Mouse (Mus musculus) liver, embryonic 15.5 days (tissue): ENCODE results near the gene Crybg2. TPM values are rescaled to one million over a fixed set of nuclear protein-coding genes. Genes with fewer than 3 reads are reported as not detected.
A peak's percentile ranks its signal among the peaks of the same experiment; 100 is the strongest.

ENCODE experiments used
- ATAC-seq: fragments of 200-750 bp; cut with Nextera tagmentation; 2 replicates; pipeline ENCODE4 v1.8.0; 2017; ENCODE audit warnings: moderate number of reproducible peaks, mild to moderate bottlenecking, moderate library complexity; ENCODE audit not compliant: insufficient read depth
- H3K27ac ChIP-seq: fragments of 300-500 bp; sonication (generic); replicated peaks from 2 replicates; pipeline ENCODE4 v1.5.1; 2015; ENCODE audit warnings: mild to moderate bottlenecking, inconsistent platforms
- H3K27me3 ChIP-seq: fragments of 300-500 bp; sonication (generic); 2 replicates; pipeline ENCODE4 v1.6.1; 2015; ENCODE audit warnings: mild to moderate bottlenecking, inconsistent platforms
- H3K36me3 ChIP-seq: fragments of 300-500 bp; sonication (generic); replicated peaks from 2 replicates; pipeline ENCODE4 v1.6.1; 2015; ENCODE audit warnings: moderate library complexity, mild to moderate bottlenecking, inconsistent platforms
- H3K4me1 ChIP-seq: fragments of 300-500 bp; sonication (generic); replicated peaks from 2 replicates; pipeline ENCODE4 v1.6.1; 2015; ENCODE audit warnings: inconsistent platforms
- H3K4me2 ChIP-seq: fragments of 300-500 bp; sonication (generic); 2 replicates; pipeline ENCODE4 v1.6.1; 2015; ENCODE audit warnings: moderate library complexity, mild to moderate bottlenecking, inconsistent platforms
- H3K4me3 ChIP-seq: fragments of 300-500 bp; sonication (generic); replicated peaks from 2 replicates; pipeline ENCODE4 v1.5.1; 2015; ENCODE audit warnings: mild to moderate bottlenecking, inconsistent platforms
- H3K9ac ChIP-seq: fragments of 300-500 bp; sonication (generic); 2 replicates; pipeline ENCODE4 v1.6.1; 2015; ENCODE audit warnings: moderate library complexity, mild to moderate bottlenecking, inconsistent platforms
- H3K9me3 ChIP-seq: fragments of 300-500 bp; sonication (generic); replicated peaks from 2 replicates; pipeline ENCODE4 v1.6.1; 2016; ENCODE audit warnings: inconsistent platforms
- WGBS: fragments of 180-500 bp; shearing (Covaris S2); methylation state at CpG from one replicate; pipeline ENCODE4 v1.1.7; 2015; ENCODE audit warnings: mixed read lengths; ENCODE audit not compliant: insufficient replicate concordance; 5-methylcytosine and 5-hydroxymethylcytosine counted together
- polyA plus RNA-seq: library from polyadenylated mRNA; unstranded; fragments of >200 nt; fragmentation: Nextera tagmentation; extraction: Ambion mirVana; gene quantifications from 2 replicates; pipeline ENCODE4 v1.2.1, GENCODE M21; 2015

Gene Crybg2
- polyA plus RNA-seq, 1 experiment from 2014 or later, result 0.59 TPM

DNA sequence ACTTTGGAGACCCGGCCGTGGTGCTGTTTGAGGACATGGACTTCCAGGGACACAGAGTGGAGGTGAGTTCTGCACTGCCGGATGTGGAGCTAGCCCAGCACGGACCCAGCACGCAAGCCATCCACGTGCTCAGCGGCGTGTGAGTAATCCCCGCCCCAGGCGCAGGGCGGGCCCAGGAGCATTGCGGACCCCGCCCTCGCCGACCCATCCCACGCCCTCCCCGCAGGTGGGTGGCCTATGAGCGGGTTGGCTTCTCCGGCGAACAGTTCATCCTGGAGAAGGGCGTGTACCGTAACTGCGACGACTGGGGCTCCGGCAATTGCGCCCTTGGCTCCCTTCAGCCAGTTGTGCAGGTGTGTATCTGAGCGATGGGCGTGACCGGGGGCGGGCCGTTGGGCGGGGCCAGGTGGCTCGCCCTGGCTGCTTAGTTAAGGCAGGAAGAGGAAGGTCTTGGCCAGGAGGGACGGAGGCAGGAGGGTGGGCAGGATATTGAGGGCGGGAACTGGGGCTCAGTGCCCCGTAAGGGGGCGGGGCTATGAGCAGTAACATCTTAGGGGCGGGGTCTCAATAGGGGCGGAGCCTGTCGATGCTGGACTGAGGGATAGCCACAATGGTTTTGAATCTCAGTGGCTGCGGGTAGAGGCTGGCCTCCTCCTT is 21.2 kb downstream of the Crybg2 start:
- ATAC-seq, result peak; percentile 87

DNA sequence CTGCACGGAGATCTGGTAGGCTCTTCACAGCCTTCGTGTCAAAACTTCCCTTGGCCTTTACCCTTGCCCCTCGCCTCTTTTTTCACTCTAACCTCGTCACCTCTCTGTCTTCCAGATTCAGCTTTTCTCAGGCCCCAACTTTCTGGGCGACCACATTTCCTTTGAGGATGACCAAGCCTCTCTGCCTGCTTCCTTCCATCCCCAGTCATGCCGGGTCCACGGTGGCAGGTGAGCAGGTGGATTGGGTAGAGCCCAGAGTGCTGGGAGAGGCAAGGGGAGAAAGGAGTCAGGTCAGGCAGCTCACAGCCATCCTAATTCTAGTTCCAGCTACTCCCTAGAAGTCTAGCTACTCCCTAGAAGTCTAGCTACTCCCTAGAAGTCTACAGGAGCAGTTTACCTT is 21.8 kb downstream of the Crybg2 start:
- Histone ChIP-seq H3K4me2 (peak overlapping the region; percentile 71), H3K27me3 (peaks cover 33% of the 10 kb centered on the region), H3K4me1 (peaks cover 16% of the 10 kb centered on the region), H3K36me3 (no peaks in the 10 kb centered on the region), H3K4me3 (peak overlapping the region; percentile 50), H3K9me3 (no peaks in the 10 kb centered on the region), H3K9ac (no peak overlapping the region), H3K27ac (no peak overlapping the region)
- ATAC-seq, result no peak
- WGBS, result 17% methylated on average over 7 of the region's 7 CpGs

More for the DNA sequence above, 21.2 kb downstream of the Crybg2 start:
- Histone ChIP-seq H3K9ac (no peak overlapping the region), H3K9me3 (no peaks in the 10 kb centered on the region), H3K4me3 (peak overlapping the region; percentile 50), H3K27me3 (peaks cover 33% of the 10 kb centered on the region), H3K36me3 (no peaks in the 10 kb centered on the region), H3K4me1 (peaks cover 16% of the 10 kb centered on the region), H3K27ac (no peak overlapping the region), H3K4me2 (peak overlapping the region; percentile 71)
- WGBS, result under 1% methylated on average over 41 of the region's 41 CpGs

DNA sequence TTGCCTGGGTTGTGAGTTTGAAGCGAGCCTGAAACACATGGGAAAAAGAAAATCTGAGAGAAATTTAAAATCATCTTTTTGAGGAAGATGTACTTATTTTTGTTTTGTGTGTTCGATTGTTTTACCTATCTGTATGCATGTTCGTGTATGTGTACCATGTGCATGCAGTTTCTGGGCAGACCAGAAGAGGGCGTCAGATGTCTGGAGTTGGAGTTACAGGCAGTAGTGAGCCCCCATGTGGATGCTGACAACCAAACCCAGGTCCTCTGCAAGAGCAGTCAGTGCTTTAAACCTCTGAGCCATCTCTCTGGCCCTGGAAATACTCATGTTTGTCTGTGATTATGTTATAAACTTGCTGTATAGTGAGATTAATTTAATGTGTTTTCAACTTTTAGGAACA is 24.4 kb downstream of the Crybg2 start:
- peaks cover 32% of the 10 kb centered on the region for H3K27me3 ChIP-seq
- H3K36me3 ChIP-seq, result no peaks in the 10 kb centered on the region
- ATAC-seq, result no peak
- H3K4me1 ChIP-seq, result peaks cover 16% of the 10 kb centered on the region
- no peak overlapping the region for H3K4me3 ChIP-seq
- H3K4me2 ChIP-seq, result no peak overlapping the region
- no peak overlapping the region for H3K9ac ChIP-seq
- 67% methylated on average over 4 of the region's 4 CpGs for WGBS
- H3K9me3 ChIP-seq, result no peaks in the 10 kb centered on the region
- no peak overlapping the region for H3K27ac ChIP-seq

- WGBS, result 14% methylated on average over 7 of the region's 7 CpGs
- Histone ChIP-seq H3K4me3 (no peak overlapping the region), H3K36me3 (no peaks in the 10 kb centered on the region), H3K27me3 (peaks cover 8% of the 10 kb centered on the region; the same call in 1 of the 2 replicates), H3K9ac (no peak overlapping the region), H3K27ac (no peak overlapping the region), H3K4me1 (peaks cover 2% of the 10 kb centered on the region), H3K4me2 (no peak overlapping the region), H3K9me3 (no peaks in the 10 kb centered on the region)
- no peak for ATAC-seq
Measured at GRCm38 (mm10) chr4:134087412-134087811, 26.8 kb downstream of the Crybg2 start.

GRCm38 (mm10) chr4:134089029-134089428 is 28.4 kb downstream of the Crybg2 start:
- 59% methylated on average over 9 of the region's 9 CpGs for WGBS
- no peaks in the 10 kb centered on the region for H3K36me3 ChIP-seq
- ATAC-seq, result no peak
- H3K27ac ChIP-seq, result no peak overlapping the region
- H3K4me1 ChIP-seq, result no peaks in the 10 kb centered on the region
- no peak overlapping the region for H3K4me2 ChIP-seq
- no peak overlapping the region for H3K9ac ChIP-seq
- H3K9me3 ChIP-seq, result no peaks in the 10 kb centered on the region
- no peaks in the 10 kb centered on the region for H3K27me3 ChIP-seq
- no peak overlapping the region for H3K4me3 ChIP-seq

GRCm38 (mm10) chr4:134090521-134091224 is 30.1 kb downstream of the Crybg2 start:
- H3K4me2 ChIP-seq, result no peak overlapping the region
- H3K27me3 ChIP-seq, result no peaks in the 10 kb centered on the region
- WGBS, result 72% methylated on average over 16 of the region's 16 CpGs
- H3K4me1 ChIP-seq, result no peaks in the 10 kb centered on the region
- H3K36me3 ChIP-seq, result no peaks in the 10 kb centered on the region
- H3K9ac ChIP-seq, result no peak overlapping the region
- H3K9me3 ChIP-seq, result no peaks in the 10 kb centered on the region
- no peak overlapping the region for H3K27ac ChIP-seq
- H3K4me3 ChIP-seq, result no peak overlapping the region
- ATAC-seq, result no peak

- Histone ChIP-seq H3K4me1 (no peaks in the 10 kb centered on the region), H3K27me3 (no peaks in the 10 kb centered on the region), H3K4me2 (no peak overlapping the region), H3K4me3 (no peak overlapping the region), H3K9ac (no peak overlapping the region), H3K36me3 (no peaks in the 10 kb centered on the region), H3K9me3 (no peaks in the 10 kb centered on the region), H3K27ac (no peak overlapping the region)
- ATAC-seq, result no peak
- WGBS, result 65% methylated on average over 6 of the region's 6 CpGs
Measured at GRCm38 (mm10) chr4:134091225-134091529, 30.6 kb downstream of the Crybg2 start.

GRCm38 (mm10) chr4:134092382-134093288 is 32.0 kb downstream of the Crybg2 start:
- H3K9ac ChIP-seq, result no peak overlapping the region
- H3K27me3 ChIP-seq, result no peaks in the 10 kb centered on the region
- H3K4me3 ChIP-seq, result no peak overlapping the region
- no peak overlapping the region for H3K27ac ChIP-seq
- H3K9me3 ChIP-seq, result no peaks in the 10 kb centered on the region
- WGBS, result 58% methylated on average over 6 of the region's 6 CpGs
- 0 out of 2 replicates have a peak overlapping the region, but pooled peaks have one; percentile 21 for H3K4me2 ChIP-seq
- H3K4me1 ChIP-seq, result no peaks in the 10 kb centered on the region
- no peaks in the 10 kb centered on the region for H3K36me3 ChIP-seq
- no peak for ATAC-seq

- Histone ChIP-seq H3K9ac (no peak overlapping the region), H3K9me3 (no peaks in the 10 kb centered on the region), H3K4me3 (peak overlapping the region; percentile 28), H3K27ac (peak overlapping the region; percentile 7; the same call in 1 of the 2 replicates), H3K27me3 (no peaks in the 10 kb centered on the region), H3K4me2 (peak overlapping the region; percentile 21), H3K4me1 (no peaks in the 10 kb centered on the region), H3K36me3 (no peaks in the 10 kb centered on the region)
- 52% methylated on average over 7 of the region's 7 CpGs for WGBS
- ATAC-seq, result no peak
Measured at GRCm38 (mm10) chr4:134094004-134094564, 33.5 kb downstream of the Crybg2 start.

DNA sequence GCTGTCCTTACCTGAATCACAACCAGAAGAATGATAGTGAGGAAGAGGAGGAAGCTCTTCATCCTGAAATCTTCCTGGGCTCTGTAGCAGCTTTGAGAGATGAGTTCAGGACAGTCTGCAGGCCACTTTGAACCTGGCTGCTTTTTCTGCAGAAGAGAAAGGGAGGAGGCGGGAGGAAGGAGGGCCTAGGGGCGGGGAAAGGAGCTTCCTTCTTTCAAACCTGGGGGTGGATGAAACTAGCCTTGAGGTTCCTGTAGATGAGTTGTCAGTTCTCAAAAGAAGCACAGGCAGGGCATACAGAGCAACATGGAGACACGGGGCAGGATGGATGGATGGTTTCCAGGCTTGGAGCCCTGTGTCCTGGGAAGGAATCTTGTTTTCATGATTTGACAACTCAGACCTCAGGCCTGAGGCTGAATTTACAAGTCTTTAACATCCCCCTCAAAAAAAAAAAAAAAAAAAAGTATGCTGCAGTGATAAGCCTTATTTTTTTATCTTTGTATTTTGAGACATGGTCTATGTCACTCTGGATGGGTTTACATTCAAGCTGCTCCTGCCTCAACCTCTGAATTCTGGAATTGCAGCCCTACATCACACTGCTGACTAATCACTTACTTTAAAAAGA is 34.4 kb downstream of the Crybg2 start, which contains the start of gene Cd52:
Gene Cd52 (minus strand): TSS at position 160 of the 625 bp plus-strand sequence.
- H3K4me3 ChIP-seq, result peak within 1 kb of the TSS; percentile 28
- peak within 1 kb of the TSS; percentile 7; the same call in 1 of the 2 replicates for H3K27ac ChIP-seq

More for the DNA sequence above, 34.4 kb downstream of the Crybg2 start, which contains the start of gene Cd52:
- Histone ChIP-seq H3K4me2 (peak within 1 kb of the TSS; percentile 21), H3K9ac (no peak within 1 kb of the TSS), H3K9me3 (no peaks in the 10 kb centered on the region), H3K4me1 (no peaks in the 10 kb centered on the region), H3K27me3 (no peaks in the 10 kb centered on the region), H3K36me3 (no peaks in the 10 kb centered on the region)
- 23% methylated on average over 3 of the region's 3 CpGs for WGBS
- ATAC-seq, result no peak
